Mouse (Mus musculus): ENCODE measurements around the gene Spon1.

Gene Spon1

GRCm38 (mm10) chr7:113780286-113780685 is 14.5 kb downstream of the Spon1 start:
- DNase-seq (ENCODE audit: low spot score) = no peak

GRCm38 (mm10) chr7:113791991-113792390 is 26.2 kb downstream of the Spon1 start:
- DNase-seq (ENCODE audit: low spot score) = no peak

- no peak for DNase-seq (ENCODE audit: low spot score)
Measured at GRCm38 (mm10) chr7:113792871-113793270, 27.1 kb downstream of the Spon1 start.

- DNase-seq (ENCODE audit: low spot score) = no peak
Measured at GRCm38 (mm10) chr7:113795209-113795608, 29.4 kb downstream of the Spon1 start.

- no peak for DNase-seq (ENCODE audit: low spot score)
Measured at GRCm38 (mm10) chr7:113797134-113797533, 31.3 kb downstream of the Spon1 start.

GRCm38 (mm10) chr7:113798605-113799255 is 32.9 kb downstream of the Spon1 start:
- no peak for DNase-seq (ENCODE audit: low spot score)

GRCm38 (mm10) chr7:113809781-113810180 is 44.0 kb downstream of the Spon1 start:
- no peak for DNase-seq (ENCODE audit: low spot score)

- no peak for DNase-seq (ENCODE audit: low spot score)
Measured at GRCm38 (mm10) chr7:113811376-113812158, 45.8 kb downstream of the Spon1 start.

GRCm38 (mm10) chr7:113814101-113814779 is 48.4 kb downstream of the Spon1 start:
- no peak for DNase-seq (ENCODE audit: low spot score)

- DNase-seq (ENCODE audit: low spot score) = no peak
Measured at GRCm38 (mm10) chr7:113815726-113816125, 49.9 kb downstream of the Spon1 start.

- peak; percentile 43 for DNase-seq (ENCODE audit: low spot score)
Measured at GRCm38 (mm10) chr7:113816827-113817334, 51.1 kb downstream of the Spon1 start.

- DNase-seq (ENCODE audit: low spot score) = no peak
Measured at GRCm38 (mm10) chr7:113818116-113818515, 52.3 kb downstream of the Spon1 start.

- peak; percentile 47 for DNase-seq (ENCODE audit: low spot score)
Measured at GRCm38 (mm10) chr7:113820213-113820612, 54.4 kb downstream of the Spon1 start.

GRCm38 (mm10) chr7:113823026-113823425 is 57.2 kb downstream of the Spon1 start:
- DNase-seq (ENCODE audit: low spot score) = no peak

GRCm38 (mm10) chr7:113824651-113825050 is 58.9 kb downstream of the Spon1 start:
- DNase-seq (ENCODE audit: low spot score) = no peak

GRCm38 (mm10) chr7:113825498-113826205 is 59.9 kb downstream of the Spon1 start:
- no peak for DNase-seq (ENCODE audit: low spot score)

- DNase-seq (ENCODE audit: low spot score) = no peak
Measured at GRCm38 (mm10) chr7:113826510-113826909, 60.7 kb downstream of the Spon1 start.

- DNase-seq (ENCODE audit: low spot score) = no peak
Measured at GRCm38 (mm10) chr7:113828122-113828571, 62.3 kb downstream of the Spon1 start.

- no peak for DNase-seq (ENCODE audit: low spot score)
Measured at GRCm38 (mm10) chr7:113828576-113828975, 62.8 kb downstream of the Spon1 start.

GRCm38 (mm10) chr7:113837151-113837550 is 71.4 kb downstream of the Spon1 start:
- no peak for DNase-seq (ENCODE audit: low spot score)

GRCm38 (mm10) chr7:113839431-113839830 is 73.6 kb downstream of the Spon1 start:
- DNase-seq (ENCODE audit: low spot score) = no peak

GRCm38 (mm10) chr7:113841521-113841920 is 75.7 kb downstream of the Spon1 start:
- no peak for DNase-seq (ENCODE audit: low spot score)
